Mouse (Mus musculus): Measurements from ENCODE around the gene Prrg2.
"Not testable (repeated sequence)": the region's sequence is repeated elsewhere in the genome, so short reads cannot be mapped to it uniquely, and the experiment has no call there.

Gene Prrg2

GRCm38 (mm10) chr7:45035631-45036030 lies 26.8 kb downstream of the Prrg2 start:
- no peak for DNase-seq (ENCODE audit: low spot score in 2 of 2)

GRCm38 (mm10) chr7:45033722-45034359 lies 28.6 kb downstream of the Prrg2 start:
- no peak for DNase-seq (ENCODE audit: low spot score in 2 of 2)

- DNase-seq (ENCODE audit: low spot score in 2 of 2), result no peak
Measured at GRCm38 (mm10) chr7:45030857-45031256, 31.6 kb downstream of the Prrg2 start.

- DNase-seq (ENCODE audit: low spot score in 2 of 2), result no peak
Measured at GRCm38 (mm10) chr7:45029995-45030394, 32.5 kb downstream of the Prrg2 start.

- no peak for DNase-seq (ENCODE audit: low spot score in 2 of 2)
Measured at GRCm38 (mm10) chr7:45028351-45028750, 34.1 kb downstream of the Prrg2 start.

GRCm38 (mm10) chr7:45027761-45028160 lies 34.7 kb downstream of the Prrg2 start:
- no peak for DNase-seq (ENCODE audit: low spot score in 2 of 2)

GRCm38 (mm10) chr7:45026256-45026655 lies 36.2 kb downstream of the Prrg2 start:
- no peak for DNase-seq (ENCODE audit: low spot score in 2 of 2)

GRCm38 (mm10) chr7:45025601-45026220 lies 36.8 kb downstream of the Prrg2 start:
- DNase-seq (ENCODE audit: low spot score in 2 of 2), result peak in 1 of 2 experiments; percentile 41

- no peak for DNase-seq (ENCODE audit: low spot score in 2 of 2)
Measured at GRCm38 (mm10) chr7:45024281-45025248, 37.9 kb downstream of the Prrg2 start.

- DNase-seq (ENCODE audit: low spot score in 2 of 2), result not testable (repeated sequence)
Measured at GRCm38 (mm10) chr7:45023711-45024110, 38.8 kb downstream of the Prrg2 start.

GRCm38 (mm10) chr7:45020225-45020624 lies 42.3 kb downstream of the Prrg2 start:
- no peak for DNase-seq (ENCODE audit: low spot score in 2 of 2)

- peak; percentile 41 to 71 for DNase-seq (ENCODE audit: low spot score in 2 of 2)
Measured at GRCm38 (mm10) chr7:45019031-45019571, 43.4 kb downstream of the Prrg2 start.

GRCm38 (mm10) chr7:45017242-45018061 lies 45.0 kb downstream of the Prrg2 start, which contains the start of gene Rras:
Gene Rras (plus strand): TSS chr7:45017961.
- peak; percentile 84 to 92 for DNase-seq (ENCODE audit: low spot score in 2 of 2)

- no peak for DNase-seq (ENCODE audit: low spot score in 2 of 2)
Measured at GRCm38 (mm10) chr7:45016761-45017160, 45.7 kb downstream of the Prrg2 start.

- DNase-seq (ENCODE audit: low spot score in 2 of 2), result peak; percentile 98 to 100
Measured at GRCm38 (mm10) chr7:45015957-45016612, 46.4 kb downstream of the Prrg2 start, which contains the start of gene Scaf1. Gene Scaf1 (minus strand): TSS chr7:45016363.

- no peak for DNase-seq (ENCODE audit: low spot score in 2 of 2)
Measured at GRCm38 (mm10) chr7:45015344-45015956, 47.0 kb downstream of the Prrg2 start.

- DNase-seq (ENCODE audit: low spot score in 2 of 2), result no peak
Measured at GRCm38 (mm10) chr7:45014096-45014451, 48.4 kb downstream of the Prrg2 start.

GRCm38 (mm10) chr7:45013366-45014095 lies 48.9 kb downstream of the Prrg2 start:
- no peak for DNase-seq (ENCODE audit: low spot score in 2 of 2)

- DNase-seq (ENCODE audit: low spot score in 2 of 2), result no peak
Measured at GRCm38 (mm10) chr7:45012824-45013223, 49.7 kb downstream of the Prrg2 start.

All from urinary bladder, postnatal 36 days (tissue).